Mouse (Mus musculus) kidney, postnatal 0 days (tissue): ENCODE data around the gene Jtb. TPM values are rescaled to one million over a fixed set of nuclear protein-coding genes. Genes with fewer than 3 reads are reported as not detected.
A peak's percentile ranks its signal among the peaks of the same experiment; 100 is the strongest.
"Not testable (repeated sequence)": the region's sequence is repeated elsewhere in the genome, so short reads cannot be mapped to it uniquely, and the experiment has no call there.

Experiments used
- ATAC-seq: fragments of 200-750 bp; cut with Nextera tagmentation; replicated peaks from 2 replicates; pipeline ENCODE4 v1.8.0; 2017; ENCODE audit warnings: low read depth, moderate number of reproducible peaks, moderate TSS enrichment, moderate library complexity; ENCODE audit not compliant: low FRiP score
- DNase-seq: peaks from one replicate; pipeline ENCODE4 v3.0.0-alpha.2; 2016; ENCODE audit warnings: low spot score
- H3K27ac ChIP-seq: fragments of 300-500 bp; sonication (generic); 2 replicates; pipeline ENCODE4 v1.5.1; 2014; ENCODE audit warnings: mild to moderate bottlenecking
- H3K27me3 ChIP-seq: fragments of 300-500 bp; sonication (generic); 2 replicates; pipeline ENCODE4 v1.6.1; 2014; ENCODE audit warnings: low read length, mixed read lengths; ENCODE audit not compliant: insufficient read depth
- H3K36me3 ChIP-seq: fragments of 300-500 bp; sonication (generic); 2 replicates; pipeline ENCODE4 v1.6.1; 2014; ENCODE audit warnings: low read length, mixed read lengths; ENCODE audit not compliant: insufficient read depth
- H3K4me1 ChIP-seq: fragments of 300-500 bp; sonication (generic); replicated peaks from 2 replicates; pipeline ENCODE4 v1.6.1; 2014; ENCODE audit warnings: antibody characterized with exemption, low read length, mixed read lengths; ENCODE audit not compliant: insufficient read depth
- H3K4me2 ChIP-seq: fragments of 300-500 bp; sonication (generic); 2 replicates; pipeline ENCODE4 v1.6.1; 2014; ENCODE audit warnings: mild to moderate bottlenecking, low read length, moderate library complexity, mixed read lengths
- H3K4me3 ChIP-seq: fragments of 300-500 bp; sonication (generic); replicated peaks from 2 replicates; pipeline ENCODE4 v1.5.1; 2014; ENCODE audit warnings: low read depth, low read length
- H3K9ac ChIP-seq: fragments of 300-500 bp; sonication (generic); 2 replicates; pipeline ENCODE4 v1.6.1; 2014; ENCODE audit warnings: low read depth, low read length
- H3K9me3 ChIP-seq: fragments of 300-500 bp; sonication (generic); replicated peaks from 2 replicates; pipeline ENCODE4 v1.6.1; 2016; ENCODE audit warnings: low read length, inconsistent platforms, mixed read lengths
- CTCF ChIP-seq: IDR thresholded peaks from 2 replicates; pipeline ENCODE4 v1.5.1; 2016; ENCODE audit warnings: antibody characterized with exemption, low read depth, mild to moderate bottlenecking, moderate library complexity
- WGBS: fragments of 180-500 bp; shearing (Covaris S2); extraction: QIAGEN DNeasy Blood & Tissue Kit; methylation state at CpG from one replicate; pipeline ENCODE4 v1.1.7; 2014; 5-methylcytosine and 5-hydroxymethylcytosine counted together
- polyA plus RNA-seq: library from polyadenylated mRNA; unstranded; fragments of >200 nt; fragmentation: Nextera tagmentation; extraction: Ambion mirVana; gene quantifications from 2 replicates; pipeline ENCODE4 v1.2.1, GENCODE M21; 2015

Gene Jtb
- polyA plus RNA-seq, 1 experiment from 2014 or later: 160 TPM

GRCm38 (mm10) chr3:90250791-90251190, 19.4 kb downstream of the Jtb start:
- 67% methylated on average over 6 of the region's 6 CpGs for WGBS
- no peak for ATAC-seq
- DNase-seq: peak; percentile 22

GRCm38 (mm10) chr3:90251731-90252226, 20.4 kb downstream of the Jtb start:
- H3K9ac ChIP-seq, DNase-seq, ATAC-seq, H3K4me2 ChIP-seq, H3K36me3 ChIP-seq, H3K27me3 ChIP-seq, H3K9me3 ChIP-seq, H3K4me3 ChIP-seq, H3K27ac ChIP-seq: not testable (repeated sequence)
- H3K4me1 ChIP-seq: 0 out of 2 replicates have a peak, but pooled peaks cover 10% of the 10 kb centered on the region
- 97% methylated on average over 8 of the region's 12 CpGs for WGBS

More at GRCm38 (mm10) chr3:90250791-90251190, 19.4 kb downstream of the Jtb start:
- Histone ChIP-seq H3K4me1 (0 out of 2 replicates have a peak, but pooled peaks cover 10% of the 10 kb centered on the region), H3K9me3 (no peaks in the 10 kb centered on the region), H3K9ac (no peak overlapping the region), H3K4me3 (no peak overlapping the region), H3K36me3 (peaks cover 9% of the 10 kb centered on the region; the same call in 1 of the 2 replicates), H3K4me2 (no peak overlapping the region), H3K27ac (no peak overlapping the region), H3K27me3 (no peaks in the 10 kb centered on the region)
- no peak for TF ChIP-seq CTCF

GRCm38 (mm10) chr3:90252659-90253058, 21.3 kb downstream of the Jtb start:
- H3K27me3 ChIP-seq, H3K4me1 ChIP-seq, H3K9me3 ChIP-seq, H3K27ac ChIP-seq, H3K9ac ChIP-seq, H3K4me3 ChIP-seq, DNase-seq, ATAC-seq, H3K4me2 ChIP-seq: not testable (repeated sequence)
- WGBS: 91% methylated on average over 2 of the region's 2 CpGs
- H3K36me3 ChIP-seq: peaks cover 16% of the 10 kb centered on the region; the same call in 1 of the 2 replicates

GRCm38 (mm10) chr3:90253174-90253573, 21.8 kb downstream of the Jtb start:
- not testable (repeated sequence) for H3K4me3 ChIP-seq, H3K9ac ChIP-seq, H3K27me3 ChIP-seq, H3K9me3 ChIP-seq, DNase-seq, H3K4me1 ChIP-seq, H3K27ac ChIP-seq, ATAC-seq
- 54% methylated on average over 1 of the region's 1 CpGs for WGBS
- peaks cover 18% of the 10 kb centered on the region; the same call in 1 of the 2 replicates for H3K36me3 ChIP-seq
- H3K4me2 ChIP-seq: peak overlapping the region; percentile 76; the same call in 1 of the 2 replicates

GRCm38 (mm10) chr3:90253653-90254418, 22.4 kb downstream of the Jtb start, which contains the start of gene Crtc2:
TSS of gene Crtc2 (plus strand) at chr3:90254163.
- Histone ChIP-seq H3K9ac (peak within 1 kb of the TSS; percentile 87), H3K27ac (peak within 1 kb of the TSS; percentile 93), H3K9me3 (no peaks in the 10 kb centered on the region), H3K36me3 (peaks cover 23% of the 10 kb centered on the region; the same call in 1 of the 2 replicates), H3K4me1 (0 out of 2 replicates have a peak, but pooled peaks cover 6% of the 10 kb centered on the region), H3K4me2 (peak within 1 kb of the TSS; percentile 76), H3K4me3 (peak within 1 kb of the TSS; percentile 92), H3K27me3 (no peaks in the 10 kb centered on the region)
- peak; percentile 97 for ATAC-seq
- WGBS: under 1% methylated on average over 40 of the region's 40 CpGs
- DNase-seq: peak; percentile 99
- TF ChIP-seq CTCF: no peak

- Histone ChIP-seq H3K4me1 (0 out of 2 replicates have a peak, but pooled peaks cover 6% of the 10 kb centered on the region), H3K9me3 (no peaks in the 10 kb centered on the region), H3K4me3 (peak overlapping the region; percentile 92), H3K4me2 (peak overlapping the region; percentile 76), H3K9ac (peak overlapping the region; percentile 87), H3K27ac (peak overlapping the region; percentile 93), H3K27me3 (no peaks in the 10 kb centered on the region), H3K36me3 (peaks cover 31% of the 10 kb centered on the region)
- under 1% methylated on average over 41 of the region's 41 CpGs for WGBS
- DNase-seq (peak; percentile 69), ATAC-seq (peak; percentile 80)
- no peak for TF ChIP-seq CTCF
These were observed 23.2 kb downstream of the Jtb start for GRCm38 (mm10) chr3:90254419-90255193.
